ENCODE assay signal across 8 mouse cellular contexts in genomic region chr3:116807811-116808506, GRCm38 (mm10). TPM values are rescaled to one million over a fixed set of nuclear protein-coding genes. Genes with fewer than 3 reads are reported as not detected.
DNase-seq lines count a peak whose midpoint lies in the region; ATAC-seq and TF ChIP-seq lines count a peak whose summit lies in the region.

TSS of gene Agl (minus strand) at chr3:116808166.

- no peaks in the 10 kb centered on the region for H3K9me3 ChIP-seq in forebrain, embryonic 10.5 days
- no peaks in the 10 kb centered on the region for H3K9me3 ChIP-seq in heart, embryonic 15.5 days (replicated peaks)
- no peaks in the 10 kb centered on the region for H3K9me3 ChIP-seq in liver, embryonic 14.5 days (ENCODE audit: control insufficient read depth, low read length)
- H3K9me3 ChIP-seq in neural tube, embryonic 11.5 days (ENCODE audit: control insufficient read depth, low read length): no peaks in the 10 kb centered on the region
- no peaks in the 10 kb centered on the region for H3K9me3 ChIP-seq in stomach, postnatal 0 days (ENCODE audit: control insufficient read depth, low read length)

- peaks cover 33% of the 10 kb centered on the region for H3K4me1 ChIP-seq in forebrain, embryonic 10.5 days
- H3K4me1 ChIP-seq in heart, embryonic 15.5 days (replicated peaks): peaks cover 6% of the 10 kb centered on the region
- H3K4me1 ChIP-seq in liver, embryonic 14.5 days (replicated peaks; ENCODE audit: control insufficient read depth in 2 of 2, insufficient read depth in 2 of 2, low read length in 1 of 2): peaks cover 5 to 6% of the 10 kb centered on the region in 2 experiments; a peak in 3 of 4 replicates
- H3K4me1 ChIP-seq in neural tube, embryonic 11.5 days (ENCODE audit: control insufficient read depth, insufficient read depth, low read length): 0 out of 2 replicates have a peak, but pooled peaks cover 6% of the 10 kb centered on the region
- H3K4me1 ChIP-seq in stomach, postnatal 0 days (replicated peaks; ENCODE audit: control insufficient read depth, insufficient read depth): no peaks in the 10 kb centered on the region

- peak; percentile 95 for ATAC-seq in CD4-positive, CD25-positive, alpha-beta regulatory T cell, adult 4 months
- peak; percentile 98 for ATAC-seq in heart, embryonic 15.5 days (replicated peaks; ENCODE audit: insufficient number of reproducible peaks, insufficient read depth, low FRiP score, low read depth)
- ATAC-seq in liver, embryonic 14.5 days (ENCODE audit: insufficient read depth): peak; percentile 99
- peak; percentile 100 for ATAC-seq in neural tube, embryonic 11.5 days (ENCODE audit: insufficient read depth, low FRiP score, low TSS enrichment)
- ATAC-seq in stomach, postnatal 0 days (ENCODE audit: low FRiP score, low TSS enrichment): peak; percentile 99

- no peaks in the 10 kb centered on the region for H3K36me3 ChIP-seq in forebrain, embryonic 10.5 days (replicated peaks)
- peaks cover 7% of the 10 kb centered on the region for H3K36me3 ChIP-seq in heart, embryonic 15.5 days
- H3K36me3 ChIP-seq in liver, embryonic 14.5 days (replicated peaks; ENCODE audit: control insufficient read depth, insufficient read depth, low read depth): no peaks in the 10 kb centered on the region; the same call in 1 of the 2 replicates
- no peaks in the 10 kb centered on the region for H3K36me3 ChIP-seq in neural tube, embryonic 11.5 days (ENCODE audit: control insufficient read depth, insufficient read depth, low read length)
- H3K36me3 ChIP-seq in stomach, postnatal 0 days (ENCODE audit: control insufficient read depth, insufficient read depth, low read length): no peaks in the 10 kb centered on the region

- under 1% methylated on average over 57 of the region's 57 CpGs for WGBS in forebrain, embryonic 10.5 days
- under 1% methylated on average over 56 of the region's 57 CpGs for WGBS in heart, embryonic 15.5 days
- WGBS in liver, embryonic 14.5 days (ENCODE audit: insufficient replicate concordance): under 1% methylated on average over 57 of the region's 57 CpGs
- 0% methylated on average over 55 of the region's 57 CpGs for WGBS in neural tube, embryonic 11.5 days
- WGBS in stomach, postnatal 0 days: under 1% methylated on average over 52 of the region's 57 CpGs

- peak within 1 kb of the TSS; percentile 79 for H3K4me2 ChIP-seq in heart, embryonic 15.5 days
- H3K4me2 ChIP-seq in liver, embryonic 14.5 days (ENCODE audit: low read depth): peak within 1 kb of the TSS; percentile 81
- H3K4me2 ChIP-seq in neural tube, embryonic 11.5 days (ENCODE audit: low read depth): peak within 1 kb of the TSS; percentile 52
- H3K4me2 ChIP-seq in stomach, postnatal 0 days (replicated peaks; ENCODE audit: low read depth): peak within 1 kb of the TSS; percentile 72

- peak within 1 kb of the TSS; percentile 66 for H3K9ac ChIP-seq in heart, embryonic 15.5 days
- H3K9ac ChIP-seq in liver, embryonic 14.5 days (replicated peaks): peak within 1 kb of the TSS; percentile 68
- H3K9ac ChIP-seq in neural tube, embryonic 11.5 days (ENCODE audit: low read length): peak within 1 kb of the TSS; percentile 65
- H3K9ac ChIP-seq in stomach, postnatal 0 days (ENCODE audit: low read length): peak within 1 kb of the TSS; percentile 74

- TF ChIP-seq CTCF in liver, embryonic 14.5 days (IDR thresholded peaks at IDR 0.05; ENCODE audit: low read depth): 0 out of 2 replicates have a peak, but pooled peaks have one; percentile 4
- TF ChIP-seq CTCF in stomach, postnatal 0 days (IDR thresholded peaks at IDR 0.05; ENCODE audit: low read depth): 0 out of 2 replicates have a peak, but pooled peaks have one; percentile 23

- H3K27ac ChIP-seq in forebrain, embryonic 10.5 days: peak within 1 kb of the TSS; percentile 90
- H3K27ac ChIP-seq in heart, embryonic 15.5 days: peak within 1 kb of the TSS; percentile 96
- peak within 1 kb of the TSS; percentile 47 for H3K27ac ChIP-seq in liver, embryonic 14.5 days
- peak within 1 kb of the TSS; percentile 55; the same call in 1 of the 2 replicates for H3K27ac ChIP-seq in neural tube, embryonic 11.5 days (ENCODE audit: low read depth, low read length)
- peak within 1 kb of the TSS; percentile 90 for H3K27ac ChIP-seq in stomach, postnatal 0 days (replicated peaks)

- H3K4me3 ChIP-seq in forebrain, embryonic 10.5 days: peak within 1 kb of the TSS; percentile 80
- peak within 1 kb of the TSS; percentile 69 for H3K4me3 ChIP-seq in heart, embryonic 15.5 days
- H3K4me3 ChIP-seq in liver, embryonic 14.5 days (ENCODE audit: insufficient read depth in 1 of 2, low read depth in 2 of 2, low read length in 2 of 2): peak within 1 kb of the TSS; percentile 78 to 94
- H3K4me3 ChIP-seq in neural tube, embryonic 11.5 days (ENCODE audit: low read depth, low read length): peak within 1 kb of the TSS; percentile 71
- peak within 1 kb of the TSS; percentile 81 for H3K4me3 ChIP-seq in stomach, postnatal 0 days (ENCODE audit: low read depth, low read length)

- H3K27me3 ChIP-seq in forebrain, embryonic 10.5 days (ENCODE audit: poor library complexity, severe bottlenecking): no peaks in the 10 kb centered on the region
- no peaks in the 10 kb centered on the region for H3K27me3 ChIP-seq in heart, embryonic 15.5 days
- H3K27me3 ChIP-seq in liver, embryonic 14.5 days (ENCODE audit: control insufficient read depth, insufficient read depth, low read length): no peaks in the 10 kb centered on the region
- no peaks in the 10 kb centered on the region for H3K27me3 ChIP-seq in neural tube, embryonic 11.5 days (ENCODE audit: control insufficient read depth, insufficient read depth, low read length)
- H3K27me3 ChIP-seq in stomach, postnatal 0 days (ENCODE audit: control insufficient read depth, insufficient read depth, low read length): no peaks in the 10 kb centered on the region

- 0 out of 2 replicates have a peak, but pooled peaks have one; percentile 16 for TF ChIP-seq EP300 in liver, embryonic 14.5 days (IDR thresholded peaks at IDR 0.05; ENCODE audit: low read depth)
- TF ChIP-seq EP300 in stomach, postnatal 0 days (optimal IDR thresholded peaks at IDR 0.05): peak; percentile 94

- peak; percentile 73 for DNase-seq in c-Kit-negative CD71-positive TER-119-positive erythroid progenitor cells, embryonic 14.5 days (ENCODE audit: low read depth, low spot score)
- peak; percentile 95 for DNase-seq in forebrain, embryonic 10.5 days (ENCODE audit: extremely low spot score, low spot score)
- DNase-seq in kidney, postnatal 25 days: peak; percentile 96 to 98
- DNase-seq in liver, embryonic 14.5 days (ENCODE audit: low read depth in 3 of 3, low spot score in 3 of 3): peak; percentile 86 to 89 (median 86)
- DNase-seq in neural tube, embryonic 11.5 days (ENCODE audit: low spot score): peak; percentile 98
- peak; percentile 95 for DNase-seq in stomach, postnatal 0 days (ENCODE audit: low spot score)

RNA-seq across cellular contexts. Expression of gene Agl, which starts in this region (rescaled TPM):
- polyA plus RNA-seq in CD4-positive, CD25-positive, alpha-beta regulatory T cell, adult 4 months (2017; shearing (Covaris generic)): 1 to 10 TPM; 2.5 to 3.5 TPM
- polyA plus RNA-seq in forebrain, embryonic 10.5 days (2016; fragmentation: Nextera tagmentation; extraction: Ambion mirVana): 9.9 and 11.0 TPM in 2 replicates
- 120 and 150 TPM in 2 replicates for polyA plus RNA-seq in heart, embryonic 15.5 days (2015; fragmentation: Nextera tagmentation; extraction: Ambion mirVana)
- 2.1 and 2.6 TPM in 2 replicates for polyA plus RNA-seq in liver, embryonic 14.5 days (2012; rRNA removed)
- polyA plus RNA-seq in liver, embryonic 14.5 days (2014; fragmentation: Nextera tagmentation; extraction: Ambion mirVana): 4.4 and 4.6 TPM in 2 replicates
- polyA plus RNA-seq in neural tube, embryonic 11.5 days (2014; fragmentation: Nextera tagmentation; extraction: Ambion mirVana): 17.0 and 18.2 TPM in 2 replicates
- polyA plus RNA-seq in stomach, postnatal 0 days (2015; fragmentation: Nextera tagmentation; extraction: Ambion mirVana): 8.9 and 9.1 TPM in 2 replicates

Comparison
In these comparisons a context has a peak if more than half of its experiments do, and no peak if none do; other contexts are left out.
1. Peak in every context shown above with its lines: DNase-seq, ATAC-seq, H3K4me3 ChIP-seq and H3K27ac ChIP-seq.